Mouse (Mus musculus): ENCODE results near the gene Egfem1. TPM values are rescaled to one million over a fixed set of nuclear protein-coding genes. Genes with fewer than 3 reads are reported as not detected.

Egfem1 gene
- polyA plus RNA-seq, 1 experiment from 2014 or later = 7.9 TPM

- peak overlapping the region; percentile 20; the same call in 1 of the 2 replicates for H3K4me2 ChIP-seq
- H3K27ac ChIP-seq = peak overlapping the region; percentile 60; the same call in 1 of the 2 replicates
- H3K9ac ChIP-seq = no peak overlapping the region; the same call in 1 of the 2 replicates
- WGBS = 9% methylated on average over 10 of the region's 10 CpGs
- no peaks in the 10 kb centered on the region for H3K9me3 ChIP-seq
- H3K36me3 ChIP-seq (replicated peaks) = no peaks in the 10 kb centered on the region
- H3K4me1 ChIP-seq = peaks cover 29% of the 10 kb centered on the region
- no peak overlapping the region for H3K4me3 ChIP-seq
- peak; percentile 48 for ATAC-seq (replicated peaks)
- H3K27me3 ChIP-seq (replicated peaks) = no peaks in the 10 kb centered on the region
Observed at GRCm38 (mm10) chr3:29136065-29136955, 54.5 kb downstream of the Egfem1 start.

- Histone ChIP-seq H3K4me3 (no peak overlapping the region), H3K36me3 (replicated peaks) (no peaks in the 10 kb centered on the region), H3K27me3 (replicated peaks) (no peaks in the 10 kb centered on the region), H3K4me1 (peaks cover 40% of the 10 kb centered on the region), H3K9me3 (no peaks in the 10 kb centered on the region), H3K9ac (no peak overlapping the region), H3K4me2 (no peak overlapping the region), H3K27ac (0 out of 2 replicates have a peak overlapping the region, but pooled peaks have one; percentile 13)
- WGBS = 35% methylated on average over 4 of the region's 4 CpGs
- ATAC-seq (replicated peaks) = peak; percentile 64; the same call in 1 of the 2 replicates
Observed at GRCm38 (mm10) chr3:29168401-29168800, 86.6 kb downstream of the Egfem1 start.

DNA sequence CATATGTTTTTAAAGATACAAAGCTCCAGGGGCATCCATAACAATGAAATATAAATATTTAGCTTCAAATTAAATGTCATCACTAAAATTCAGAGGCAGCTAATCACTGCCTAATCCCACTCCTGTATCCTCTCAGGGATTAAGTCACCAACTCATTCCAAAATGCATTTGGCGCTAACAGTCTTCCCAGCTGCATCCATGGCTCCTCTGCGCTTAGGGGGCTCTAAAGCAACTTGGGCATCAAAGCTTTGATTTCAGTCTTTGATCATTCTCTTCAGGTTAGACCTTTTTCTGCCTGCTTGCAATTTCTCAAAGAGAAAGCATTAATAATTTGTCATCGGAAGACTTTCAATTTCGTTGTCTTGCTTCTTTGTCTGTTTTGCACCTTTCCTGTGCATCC, 87.2 kb downstream of the Egfem1 start:
- no peaks in the 10 kb centered on the region for H3K9me3 ChIP-seq
- H3K9ac ChIP-seq = no peak overlapping the region
- ATAC-seq (replicated peaks) = peak; percentile 51; the same call in 1 of the 2 replicates
- peaks cover 40% of the 10 kb centered on the region for H3K4me1 ChIP-seq
- WGBS = 21% methylated on average over 4 of the region's 4 CpGs
- H3K4me2 ChIP-seq = no peak overlapping the region
- H3K27me3 ChIP-seq (replicated peaks) = no peaks in the 10 kb centered on the region
- no peaks in the 10 kb centered on the region for H3K36me3 ChIP-seq (replicated peaks)
- peak overlapping the region; percentile 61 for H3K27ac ChIP-seq
- H3K4me3 ChIP-seq = no peak overlapping the region

- Histone ChIP-seq H3K27me3 (replicated peaks) (no peaks in the 10 kb centered on the region), H3K4me2 (no peak overlapping the region), H3K9ac (no peak overlapping the region), H3K36me3 (replicated peaks) (no peaks in the 10 kb centered on the region), H3K27ac (no peak overlapping the region), H3K4me1 (peaks cover 4% of the 10 kb centered on the region; the same call in 1 of the 2 replicates), H3K4me3 (no peak overlapping the region), H3K9me3 (no peaks in the 10 kb centered on the region)
- ATAC-seq (replicated peaks) = no peak
Observed at GRCm38 (mm10) chr3:29176991-29177390, 95.2 kb downstream of the Egfem1 start.

GRCm38 (mm10) chr3:29182988-29183387, 101.2 kb downstream of the Egfem1 start:
- Histone ChIP-seq H3K9me3 (no peaks in the 10 kb centered on the region), H3K4me2 (no peak overlapping the region), H3K27ac (no peak overlapping the region), H3K4me3 (no peak overlapping the region), H3K4me1 (peaks cover 26% of the 10 kb centered on the region), H3K27me3 (replicated peaks) (no peaks in the 10 kb centered on the region), H3K36me3 (replicated peaks) (no peaks in the 10 kb centered on the region), H3K9ac (no peak overlapping the region)
- WGBS = 51% methylated on average over 10 of the region's 10 CpGs
- ATAC-seq (replicated peaks) = peak; percentile 64

DNA sequence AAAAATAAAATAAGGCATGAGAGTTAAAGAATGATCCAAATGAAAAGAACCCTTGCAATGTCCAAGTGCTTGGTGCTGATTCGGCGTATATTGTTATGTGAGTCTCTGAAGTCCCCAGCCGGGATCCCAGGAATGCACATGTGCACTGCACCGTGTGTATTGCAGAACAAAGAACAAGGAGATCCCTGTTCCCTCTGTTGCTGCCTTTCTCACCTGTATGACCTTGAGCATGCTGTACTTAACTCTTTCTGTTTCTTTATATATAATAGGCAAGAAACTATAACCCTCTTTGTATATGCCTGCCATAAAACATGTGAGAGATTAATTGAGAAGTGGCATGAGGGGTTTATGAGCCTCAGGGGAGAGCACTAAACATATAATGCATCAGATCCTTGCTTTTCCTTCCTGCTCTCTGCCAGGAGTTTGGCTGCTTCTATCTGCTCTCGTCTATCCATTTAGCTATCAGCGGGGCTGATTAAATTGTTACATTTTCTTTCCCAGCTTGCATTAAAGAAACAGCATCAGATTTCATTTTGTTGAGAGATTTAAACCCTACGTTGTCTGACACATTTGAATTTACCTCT, 101.9 kb downstream of the Egfem1 start:
- Histone ChIP-seq H3K4me3 (no peak overlapping the region), H3K4me1 (peaks cover 26% of the 10 kb centered on the region), H3K9me3 (no peaks in the 10 kb centered on the region), H3K27me3 (replicated peaks) (no peaks in the 10 kb centered on the region), H3K36me3 (replicated peaks) (no peaks in the 10 kb centered on the region), H3K27ac (peak overlapping the region; percentile 69), H3K9ac (no peak overlapping the region; the same call in 1 of the 2 replicates), H3K4me2 (0 out of 2 replicates have a peak overlapping the region, but pooled peaks have one; percentile 15)
- WGBS = 18% methylated on average over 7 of the region's 7 CpGs
- peak; percentile 65; the same call in 1 of the 2 replicates for ATAC-seq (replicated peaks)

DNA sequence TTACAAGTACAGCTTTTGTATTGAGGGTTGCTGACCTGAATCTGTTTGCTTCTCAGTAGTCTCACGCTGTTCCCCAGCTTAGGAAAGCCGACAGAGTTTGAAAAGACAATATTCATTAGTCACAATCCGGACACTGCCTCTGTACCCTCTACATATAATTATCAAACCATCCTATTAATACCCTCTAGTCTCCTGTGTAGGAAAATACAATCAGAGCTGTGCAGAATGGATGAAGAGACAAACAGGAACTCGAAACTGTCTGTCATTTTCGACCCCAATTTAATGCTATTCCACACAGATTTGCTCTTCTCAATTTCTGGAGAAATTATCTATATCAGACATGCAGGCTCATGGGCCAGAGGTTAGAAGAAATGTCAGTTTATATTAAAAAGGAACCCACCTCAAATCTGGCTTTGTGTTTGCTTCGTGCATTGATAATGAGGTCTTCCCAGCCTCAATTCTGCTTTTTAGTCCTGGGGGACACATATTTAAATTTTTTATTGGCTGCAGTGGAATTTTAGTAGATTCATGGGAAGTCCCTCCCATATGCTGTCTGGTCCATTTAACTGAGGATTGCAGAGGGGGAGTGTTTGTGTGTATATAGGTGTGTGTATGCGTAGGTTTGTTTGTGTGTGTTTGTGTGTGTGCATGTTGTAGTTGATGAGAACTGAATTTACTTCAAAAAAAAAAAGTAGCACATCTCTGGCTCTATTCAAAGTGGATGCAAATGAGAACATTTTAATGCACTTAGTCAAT, 102.8 kb downstream of the Egfem1 start:
- Histone ChIP-seq H3K9ac (no peak overlapping the region), H3K9me3 (no peaks in the 10 kb centered on the region), H3K4me3 (no peak overlapping the region), H3K4me2 (peak overlapping the region; percentile 15; the same call in 1 of the 2 replicates), H3K27me3 (replicated peaks) (no peaks in the 10 kb centered on the region), H3K36me3 (replicated peaks) (no peaks in the 10 kb centered on the region), H3K27ac (peak overlapping the region; percentile 42; the same call in 1 of the 2 replicates), H3K4me1 (peaks cover 26% of the 10 kb centered on the region)
- 29% methylated on average over 7 of the region's 7 CpGs for WGBS
- ATAC-seq (replicated peaks) = peak; percentile 46

GRCm38 (mm10) chr3:29190263-29190662, 108.4 kb downstream of the Egfem1 start:
- ATAC-seq (replicated peaks) = no peak
- Histone ChIP-seq H3K4me1 (no peaks in the 10 kb centered on the region), H3K27ac (no peak overlapping the region), H3K36me3 (replicated peaks) (no peaks in the 10 kb centered on the region), H3K9me3 (no peaks in the 10 kb centered on the region), H3K27me3 (replicated peaks) (no peaks in the 10 kb centered on the region), H3K9ac (no peak overlapping the region), H3K4me2 (no peak overlapping the region), H3K4me3 (no peak overlapping the region)
- 69% methylated on average over 6 of the region's 6 CpGs for WGBS

GRCm38 (mm10) chr3:29197727-29198512, 116.1 kb downstream of the Egfem1 start:
- H3K4me3 ChIP-seq = no peak overlapping the region
- no peak overlapping the region for H3K9ac ChIP-seq
- WGBS = 73% methylated on average over 10 of the region's 10 CpGs
- no peaks in the 10 kb centered on the region for H3K27me3 ChIP-seq (replicated peaks)
- no peak overlapping the region for H3K4me2 ChIP-seq
- ATAC-seq (replicated peaks) = no peak
- no peaks in the 10 kb centered on the region for H3K4me1 ChIP-seq
- H3K27ac ChIP-seq = no peak overlapping the region
- H3K36me3 ChIP-seq (replicated peaks) = no peaks in the 10 kb centered on the region
- H3K9me3 ChIP-seq = no peaks in the 10 kb centered on the region

DNA sequence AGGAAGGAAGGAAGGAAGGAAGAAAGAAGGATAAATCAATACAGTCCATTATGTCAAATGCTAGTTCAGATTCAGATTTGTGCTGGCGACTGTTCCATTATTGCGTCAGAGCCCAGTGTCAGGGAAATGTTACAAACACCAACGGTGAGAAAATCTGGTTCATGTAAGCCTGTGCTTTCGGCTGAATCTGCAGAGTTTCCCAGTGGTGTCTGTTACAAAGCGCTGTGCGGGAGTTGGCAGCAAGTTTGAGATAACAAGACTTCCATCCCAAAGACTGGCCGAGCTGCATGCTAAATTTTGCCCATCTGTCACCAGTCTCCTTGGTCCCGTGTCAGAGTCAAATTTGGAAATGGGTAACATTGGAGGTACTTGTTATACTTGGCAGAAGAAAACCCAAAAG, 118.8 kb downstream of the Egfem1 start:
- Histone ChIP-seq H3K9me3 (no peaks in the 10 kb centered on the region), H3K4me2 (no peak overlapping the region), H3K4me3 (no peak overlapping the region), H3K4me1 (no peaks in the 10 kb centered on the region), H3K9ac (no peak overlapping the region), H3K36me3 (replicated peaks) (no peaks in the 10 kb centered on the region), H3K27ac (no peak overlapping the region), H3K27me3 (replicated peaks) (no peaks in the 10 kb centered on the region)
- ATAC-seq (replicated peaks) = no peak
- WGBS = 78% methylated on average over 8 of the region's 8 CpGs

DNA sequence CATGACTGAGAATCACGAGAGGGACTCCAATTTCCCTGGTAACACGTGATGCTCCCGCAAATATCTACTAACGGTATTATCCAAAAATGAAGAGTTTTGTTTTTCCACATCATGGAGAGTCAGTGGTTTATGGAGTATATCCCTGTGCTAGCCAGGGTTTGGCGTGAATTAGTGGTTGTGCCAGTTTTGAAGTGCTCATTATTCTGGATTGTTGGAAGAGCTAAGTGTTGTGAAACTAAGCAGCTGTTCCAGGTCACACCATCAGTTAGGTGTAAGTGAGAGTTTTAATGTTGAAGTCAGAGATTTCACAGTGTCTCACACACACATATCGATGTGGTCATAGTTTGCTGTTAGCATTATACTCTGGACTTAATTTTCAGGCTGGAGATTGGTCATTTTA, 120.7 kb downstream of the Egfem1 start:
- Histone ChIP-seq H3K9ac (no peak overlapping the region), H3K36me3 (replicated peaks) (no peaks in the 10 kb centered on the region), H3K4me1 (no peaks in the 10 kb centered on the region), H3K27me3 (replicated peaks) (no peaks in the 10 kb centered on the region), H3K9me3 (no peaks in the 10 kb centered on the region), H3K4me2 (no peak overlapping the region), H3K4me3 (no peak overlapping the region), H3K27ac (no peak overlapping the region)
- 91% methylated on average over 6 of the region's 6 CpGs for WGBS
- ATAC-seq (replicated peaks) = no peak

All from midbrain, embryonic 15.5 days (tissue).